Mouse (Mus musculus) megakaryocyte-erythroid progenitor cell, adult 5 weeks (primary cell): Measurements from ENCODE around the gene Skint11. TPM values are rescaled to one million over a fixed set of nuclear protein-coding genes. Genes with fewer than 3 reads are reported as not detected.

ENCODE experiments used
- polyA plus RNA-seq: library from polyadenylated mRNA; stranded (reverse); fragments of >175 nt; gene quantifications from 2 replicates; pipeline ENCODE4 v1.2.3, GENCODE M21; 2012

The Skint11 gene
- not detected in 2 replicates for polyA plus RNA-seq

DNA sequence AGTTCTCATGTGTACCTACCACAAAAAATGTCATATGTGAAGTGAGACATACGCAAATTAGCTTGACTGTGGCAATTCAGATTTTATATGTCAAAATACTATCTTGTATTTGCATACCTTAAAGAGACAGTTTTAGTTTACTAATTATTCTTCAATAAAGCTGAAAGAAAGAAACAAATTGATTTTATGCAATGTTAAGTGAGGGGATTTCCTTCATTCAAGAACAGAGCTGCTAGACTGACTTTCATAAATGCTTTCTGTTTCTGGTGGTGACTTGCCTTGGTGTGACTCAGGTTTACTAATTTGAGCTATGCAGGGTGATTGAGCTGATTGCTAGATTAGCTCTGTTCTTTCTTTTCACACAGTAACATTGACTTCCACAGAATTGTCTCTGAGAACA, at the start of gene Skint11:
Gene Skint11 (plus strand): TSS at position 301 of the 400 bp plus-strand sequence.

Other genes starting within 250 kb of the Skint11 start
- gene Skint5, start 163.9 kb upstream of the Skint11 start, polyA plus RNA-seq, result not detected in 2 replicates
- gene Trabd2b, start 243.3 kb downstream of the Skint11 start, polyA plus RNA-seq, result 0.01 and 0.03 TPM in 2 replicates